Mouse (Mus musculus): ENCODE results near the gene Ddx25. TPM values are rescaled to one million over a fixed set of nuclear protein-coding genes. Genes with fewer than 3 reads are reported as not detected.

The Ddx25 gene
- total and polyA plus RNA-seq, 2 experiments from 2014 or later = 0.14 TPM; not detected in 1

DNA sequence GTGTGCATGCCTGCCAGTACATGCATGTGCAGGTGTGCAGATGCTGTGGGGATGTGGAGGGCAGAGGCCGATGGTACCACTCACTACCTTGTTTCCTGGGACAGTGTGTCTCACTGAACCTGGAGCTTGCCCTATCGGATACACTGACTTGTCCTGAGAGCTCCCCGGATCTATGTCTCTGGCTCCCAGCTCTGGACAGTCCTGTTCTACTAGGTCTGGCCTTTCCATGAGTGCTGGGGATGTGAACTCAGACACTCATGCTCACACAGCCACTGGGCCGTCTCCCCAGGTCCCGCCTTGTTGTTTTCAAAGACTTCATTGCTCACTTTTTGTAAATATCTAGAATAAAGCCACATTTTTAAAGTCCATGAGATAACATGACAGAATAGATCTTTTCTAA is 17.3 kb downstream of the Ddx25 start:
- ATAC-seq (ENCODE audit: insufficient read depth, low read depth) (no peak), DNase-seq (ENCODE audit: low spot score) (no peak)
- no peaks in the 10 kb centered on the region for H3K36me3 ChIP-seq (replicated peaks; ENCODE audit: control insufficient read depth, insufficient read depth, low read length)
- H3K9me3 ChIP-seq (replicated peaks; ENCODE audit: control insufficient read depth, low read length) = no peaks in the 10 kb centered on the region
- H3K4me3 ChIP-seq (ENCODE audit: low read depth, low read length) = no peak overlapping the region
- no peaks in the 10 kb centered on the region for H3K4me1 ChIP-seq (ENCODE audit: control insufficient read depth, insufficient read depth)
- WGBS = 78% methylated on average over 5 of the region's 5 CpGs
- H3K9ac ChIP-seq (replicated peaks; ENCODE audit: low read depth, low read length) = no peak overlapping the region
- H3K27ac ChIP-seq (ENCODE audit: low read depth) = no peak overlapping the region
- no peaks in the 10 kb centered on the region for H3K27me3 ChIP-seq (ENCODE audit: control insufficient read depth, insufficient read depth, low read length)
- H3K4me2 ChIP-seq (ENCODE audit: low read depth, low read length) = no peak overlapping the region
- no peak for TF ChIP-seq CTCF (IDR thresholded peaks at IDR 0.05; ENCODE audit: low read depth)
- no peak for TF ChIP-seq EP300 (IDR thresholded peaks at IDR 0.05; ENCODE audit: low read depth)

DNA sequence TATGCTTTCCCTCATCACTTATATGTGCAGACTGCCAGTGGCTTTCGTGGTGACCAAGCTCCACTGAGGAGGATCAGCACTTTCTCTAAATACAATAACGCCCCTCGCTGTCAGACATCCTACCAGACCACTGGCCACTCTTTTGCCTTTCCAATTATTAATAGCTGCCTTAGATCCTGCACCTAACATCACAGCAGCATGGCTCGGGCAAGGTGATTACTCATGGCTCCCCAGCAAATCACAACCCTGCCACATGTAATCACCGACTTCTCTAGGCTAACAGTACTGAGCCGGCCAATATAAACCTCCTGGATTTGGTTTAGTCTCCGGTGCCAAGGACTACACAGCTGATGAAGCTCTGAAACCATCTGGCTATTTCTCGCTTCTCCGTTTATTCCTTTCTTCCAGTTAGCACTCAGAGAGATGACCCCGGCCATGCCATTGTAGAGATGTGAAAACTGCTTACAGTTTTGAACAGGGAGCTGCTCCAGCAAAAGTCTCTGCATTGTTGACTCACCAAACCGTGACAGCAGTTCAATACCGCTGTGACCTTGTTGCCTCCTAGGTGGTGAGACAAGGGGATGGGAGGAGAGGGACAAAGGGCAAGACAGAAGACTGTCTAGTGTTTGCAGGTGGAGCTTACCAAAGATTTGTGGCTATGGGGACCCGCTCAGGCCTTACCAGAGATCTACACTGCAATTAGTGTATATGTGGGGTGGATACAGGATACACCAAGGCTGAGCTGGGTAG is 19.2 kb downstream of the Ddx25 start:
- no peak for ATAC-seq (ENCODE audit: insufficient read depth, low read depth)
- no peak overlapping the region for H3K27ac ChIP-seq (ENCODE audit: low read depth)
- no peak overlapping the region for H3K9ac ChIP-seq (replicated peaks; ENCODE audit: low read depth, low read length)
- H3K4me1 ChIP-seq (ENCODE audit: control insufficient read depth, insufficient read depth) = no peaks in the 10 kb centered on the region
- no peak for TF ChIP-seq EP300 (IDR thresholded peaks at IDR 0.05; ENCODE audit: low read depth)
- TF ChIP-seq CTCF (IDR thresholded peaks at IDR 0.05; ENCODE audit: low read depth) = no peak
- 79% methylated on average over 13 of the region's 13 CpGs for WGBS
- H3K4me2 ChIP-seq (ENCODE audit: low read depth, low read length) = no peak overlapping the region
- H3K9me3 ChIP-seq (replicated peaks; ENCODE audit: control insufficient read depth, low read length) = no peaks in the 10 kb centered on the region
- H3K36me3 ChIP-seq (replicated peaks; ENCODE audit: control insufficient read depth, insufficient read depth, low read length) = no peaks in the 10 kb centered on the region
- no peaks in the 10 kb centered on the region for H3K27me3 ChIP-seq (ENCODE audit: control insufficient read depth, insufficient read depth, low read length)
- no peak overlapping the region for H3K4me3 ChIP-seq (ENCODE audit: low read depth, low read length)
- DNase-seq (ENCODE audit: low spot score) = no peak

- no peak for TF ChIP-seq EP300 (IDR thresholded peaks at IDR 0.05; ENCODE audit: low read depth)
- WGBS = 62% methylated on average over 4 of the region's 4 CpGs
- no peak for ATAC-seq (ENCODE audit: insufficient read depth, low read depth)
Measured at GRCm38 (mm10) chr9:35535876-35536275, 22.5 kb downstream of the Ddx25 start.

DNA sequence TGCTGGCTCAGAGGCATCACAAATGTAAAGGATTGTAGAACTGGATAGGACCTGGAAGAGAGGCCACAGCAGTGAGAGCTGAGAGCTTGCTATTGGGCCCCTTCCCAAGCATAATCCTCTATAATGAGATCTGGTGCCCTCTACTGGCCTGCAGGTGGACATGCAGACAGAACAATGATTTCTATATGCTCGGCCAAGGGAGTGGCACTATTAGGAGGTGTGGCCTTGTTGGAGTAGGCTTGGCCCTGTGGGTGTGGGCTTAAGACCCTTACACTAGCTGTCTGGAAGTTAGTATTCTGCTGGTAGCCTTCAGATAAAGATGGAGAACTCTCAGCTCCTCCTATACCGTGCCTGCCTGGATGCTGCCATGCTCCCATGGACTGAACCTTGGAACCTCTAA is 23.2 kb downstream of the Ddx25 start:
- no peak for TF ChIP-seq EP300 (IDR thresholded peaks at IDR 0.05; ENCODE audit: low read depth)
- peak; percentile 95 for TF ChIP-seq CTCF (IDR thresholded peaks at IDR 0.05; ENCODE audit: low read depth)
- DNase-seq (ENCODE audit: low spot score) = peak; percentile 80
- 12% methylated on average over 2 of the region's 2 CpGs for WGBS
- Histone ChIP-seq H3K27me3 (ENCODE audit: control insufficient read depth, insufficient read depth, low read length) (no peaks in the 10 kb centered on the region), H3K27ac (ENCODE audit: low read depth) (no peak overlapping the region), H3K4me1 (ENCODE audit: control insufficient read depth, insufficient read depth) (no peaks in the 10 kb centered on the region), H3K36me3 (replicated peaks; ENCODE audit: control insufficient read depth, insufficient read depth, low read length) (no peaks in the 10 kb centered on the region), H3K4me2 (ENCODE audit: low read depth, low read length) (no peak overlapping the region), H3K4me3 (ENCODE audit: low read depth, low read length) (no peak overlapping the region), H3K9me3 (replicated peaks; ENCODE audit: control insufficient read depth, low read length) (no peaks in the 10 kb centered on the region), H3K9ac (replicated peaks; ENCODE audit: low read depth, low read length) (no peak overlapping the region)
- peak; percentile 77 for ATAC-seq (ENCODE audit: insufficient read depth, low read depth)

More at GRCm38 (mm10) chr9:35535876-35536275, 22.5 kb downstream of the Ddx25 start:
- Histone ChIP-seq H3K27me3 (ENCODE audit: control insufficient read depth, insufficient read depth, low read length) (no peaks in the 10 kb centered on the region), H3K4me2 (ENCODE audit: low read depth, low read length) (no peak overlapping the region), H3K9ac (replicated peaks; ENCODE audit: low read depth, low read length) (no peak overlapping the region), H3K4me3 (ENCODE audit: low read depth, low read length) (no peak overlapping the region), H3K9me3 (replicated peaks; ENCODE audit: control insufficient read depth, low read length) (no peaks in the 10 kb centered on the region), H3K4me1 (ENCODE audit: control insufficient read depth, insufficient read depth) (no peaks in the 10 kb centered on the region), H3K27ac (ENCODE audit: low read depth) (no peak overlapping the region), H3K36me3 (replicated peaks; ENCODE audit: control insufficient read depth, insufficient read depth, low read length) (no peaks in the 10 kb centered on the region)
- no peak for DNase-seq (ENCODE audit: low spot score)

- DNase-seq (ENCODE audit: low spot score) (no peak), ATAC-seq (ENCODE audit: insufficient read depth, low read depth) (no peak)
- Histone ChIP-seq H3K9me3 (replicated peaks; ENCODE audit: control insufficient read depth, low read length) (no peaks in the 10 kb centered on the region), H3K4me3 (ENCODE audit: low read depth, low read length) (no peak overlapping the region), H3K27me3 (ENCODE audit: control insufficient read depth, insufficient read depth, low read length) (no peaks in the 10 kb centered on the region), H3K4me1 (ENCODE audit: control insufficient read depth, insufficient read depth) (no peaks in the 10 kb centered on the region), H3K27ac (ENCODE audit: low read depth) (no peak overlapping the region), H3K4me2 (ENCODE audit: low read depth, low read length) (no peak overlapping the region), H3K36me3 (replicated peaks; ENCODE audit: control insufficient read depth, insufficient read depth, low read length) (no peaks in the 10 kb centered on the region), H3K9ac (replicated peaks; ENCODE audit: low read depth, low read length) (no peak overlapping the region)
- TF ChIP-seq CTCF (IDR thresholded peaks at IDR 0.05; ENCODE audit: low read depth) (no peak), EP300 (IDR thresholded peaks at IDR 0.05; ENCODE audit: low read depth) (no peak)
- 63% methylated on average over 9 of the region's 9 CpGs for WGBS
Measured at GRCm38 (mm10) chr9:35533266-35533665, 25.1 kb downstream of the Ddx25 start.

DNA sequence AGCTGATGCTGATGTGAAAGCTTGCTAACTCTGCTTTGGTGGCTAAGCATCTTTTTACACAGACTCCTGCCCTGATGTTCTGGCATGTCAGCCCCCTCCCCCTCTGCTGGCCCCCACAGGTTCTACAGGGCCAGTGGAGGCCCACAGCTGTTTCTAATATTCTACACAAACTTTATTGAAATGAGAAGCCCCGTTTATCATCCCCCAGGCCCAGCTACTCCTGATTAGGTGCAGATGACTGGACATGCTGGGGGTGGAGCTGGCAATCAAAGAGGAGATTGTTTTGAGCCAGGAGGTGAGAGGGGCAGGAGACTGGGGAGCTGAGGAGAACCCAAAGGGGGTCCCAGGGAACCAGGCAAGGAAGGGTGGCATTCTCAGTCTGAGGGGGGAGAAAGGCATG is 28.5 kb downstream of the Ddx25 start:
- no peaks in the 10 kb centered on the region for H3K36me3 ChIP-seq (replicated peaks; ENCODE audit: control insufficient read depth, insufficient read depth, low read length)
- H3K27ac ChIP-seq (ENCODE audit: low read depth) = no peak overlapping the region
- H3K4me1 ChIP-seq (ENCODE audit: control insufficient read depth, insufficient read depth) = no peaks in the 10 kb centered on the region
- H3K4me2 ChIP-seq (ENCODE audit: low read depth, low read length) = no peak overlapping the region
- 10% methylated on average over 1 of the region's 1 CpGs for WGBS
- no peak overlapping the region for H3K4me3 ChIP-seq (ENCODE audit: low read depth, low read length)
- H3K9ac ChIP-seq (replicated peaks; ENCODE audit: low read depth, low read length) = no peak overlapping the region
- no peak for TF ChIP-seq EP300 (IDR thresholded peaks at IDR 0.05; ENCODE audit: low read depth)
- no peak for TF ChIP-seq CTCF (IDR thresholded peaks at IDR 0.05; ENCODE audit: low read depth)
- no peaks in the 10 kb centered on the region for H3K9me3 ChIP-seq (replicated peaks; ENCODE audit: control insufficient read depth, low read length)
- no peaks in the 10 kb centered on the region for H3K27me3 ChIP-seq (ENCODE audit: control insufficient read depth, insufficient read depth, low read length)
- DNase-seq (ENCODE audit: low spot score) (no peak), ATAC-seq (ENCODE audit: insufficient read depth, low read depth) (no peak)
